Mouse (Mus musculus): Measurements from ENCODE around the gene Wdr90. TPM values are rescaled to one million over a fixed set of nuclear protein-coding genes. Genes with fewer than 3 reads are reported as not detected.
"Not testable (repeated sequence)": the region's sequence is repeated elsewhere in the genome, so short reads cannot be mapped to it uniquely, and the experiment has no call there.

Wdr90 gene
- polyA plus RNA-seq, 1 experiment from 2014 or later = 19.9 TPM

GRCm38 (mm10) chr17:25875171-25876136 is 14.2 kb upstream of the Wdr90 start:
- Histone ChIP-seq H3K4me3 (peak overlapping the region; percentile 64), H3K4me1 (replicated peaks) (peaks cover 34% of the 10 kb centered on the region), H3K9ac (peak overlapping the region; percentile 85), H3K27me3 (no peaks in the 10 kb centered on the region), H3K4me2 (peak overlapping the region; percentile 90), H3K9me3 (no peaks in the 10 kb centered on the region), H3K36me3 (0 out of 2 replicates have a peak, but pooled peaks cover 3% of the 10 kb centered on the region), H3K27ac (replicated peaks) (peak overlapping the region; percentile 95)
- peak; percentile 89 for ATAC-seq (ENCODE audit: low FRiP score, low read depth)
- WGBS = under 1% methylated on average over 59 of the region's 59 CpGs

GRCm38 (mm10) chr17:25874721-25875170 is 13.4 kb upstream of the Wdr90 start, which contains the start of gene Mettl26:
Mettl26 (plus strand) TSS chr17:25875074.
- Histone ChIP-seq H3K4me1 (replicated peaks) (peaks cover 27% of the 10 kb centered on the region), H3K27me3 (no peaks in the 10 kb centered on the region), H3K9ac (peak within 1 kb of the TSS; percentile 85), H3K36me3 (0 out of 2 replicates have a peak, but pooled peaks cover 3% of the 10 kb centered on the region), H3K9me3 (no peaks in the 10 kb centered on the region), H3K27ac (replicated peaks) (peak within 1 kb of the TSS; percentile 95), H3K4me2 (peak within 1 kb of the TSS; percentile 90), H3K4me3 (peak within 1 kb of the TSS; percentile 64)
- WGBS = under 1% methylated on average over 25 of the region's 25 CpGs
- peak; percentile 67 for ATAC-seq (ENCODE audit: low FRiP score, low read depth)

GRCm38 (mm10) chr17:25874148-25874720 is 12.9 kb upstream of the Wdr90 start:
- 6% methylated on average over 14 of the region's 14 CpGs for WGBS
- ATAC-seq (ENCODE audit: low FRiP score, low read depth) = peak; percentile 15; the same call in 1 of the 2 replicates
- H3K9ac ChIP-seq = peak overlapping the region; percentile 61
- peak overlapping the region; percentile 90 for H3K4me2 ChIP-seq
- H3K4me1 ChIP-seq (replicated peaks) = peaks cover 26% of the 10 kb centered on the region
- 0 out of 2 replicates have a peak, but pooled peaks cover 3% of the 10 kb centered on the region for H3K36me3 ChIP-seq
- H3K27me3 ChIP-seq = no peaks in the 10 kb centered on the region
- H3K4me3 ChIP-seq = peak overlapping the region; percentile 64
- H3K9me3 ChIP-seq = no peaks in the 10 kb centered on the region
- peak overlapping the region; percentile 95 for H3K27ac ChIP-seq (replicated peaks)

- Histone ChIP-seq H3K27me3 (no peaks in the 10 kb centered on the region), H3K4me2 (peak overlapping the region; percentile 90), H3K27ac (replicated peaks) (peak overlapping the region; percentile 95), H3K4me1 (replicated peaks) (peaks cover 31% of the 10 kb centered on the region), H3K9ac (peak overlapping the region; percentile 61), H3K9me3 (no peaks in the 10 kb centered on the region), H3K36me3 (0 out of 2 replicates have a peak, but pooled peaks cover 3% of the 10 kb centered on the region), H3K4me3 (peak overlapping the region; percentile 64)
- 79% methylated on average over 11 of the region's 11 CpGs for WGBS
- no peak for ATAC-seq (ENCODE audit: low FRiP score, low read depth)
These were observed 12.3 kb upstream of the Wdr90 start for GRCm38 (mm10) chr17:25873405-25874147.

DNA sequence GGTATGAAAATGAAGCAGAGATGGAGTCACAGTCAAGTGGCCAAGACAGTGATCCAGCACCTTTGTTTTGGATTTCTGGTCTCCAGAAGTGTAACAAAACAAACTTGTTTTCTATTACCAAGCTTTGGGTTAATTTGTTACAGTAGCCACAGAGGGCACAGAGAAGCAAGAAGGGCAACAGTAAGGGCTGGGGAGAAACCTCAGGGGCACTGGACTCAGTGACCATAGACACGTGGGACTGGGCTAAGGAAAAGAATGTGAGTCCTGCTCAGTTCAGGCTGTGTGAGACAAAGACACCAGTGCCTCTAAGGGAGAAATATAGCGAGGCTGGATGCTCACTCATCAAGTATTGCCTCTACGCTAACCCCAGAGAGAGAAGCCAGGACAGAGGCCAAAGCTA is 11.4 kb upstream of the Wdr90 start:
- no peaks in the 10 kb centered on the region for H3K27me3 ChIP-seq
- no peak overlapping the region for H3K27ac ChIP-seq (replicated peaks)
- no peaks in the 10 kb centered on the region for H3K9me3 ChIP-seq
- H3K4me2 ChIP-seq = no peak overlapping the region
- 91% methylated on average over 3 of the region's 3 CpGs for WGBS
- no peak for ATAC-seq (ENCODE audit: low FRiP score, low read depth)
- H3K9ac ChIP-seq = no peak overlapping the region
- H3K4me1 ChIP-seq (replicated peaks) = peaks cover 35% of the 10 kb centered on the region
- 0 out of 2 replicates have a peak, but pooled peaks cover under 1% of the 10 kb centered on the region for H3K36me3 ChIP-seq
- H3K4me3 ChIP-seq = no peak overlapping the region

DNA sequence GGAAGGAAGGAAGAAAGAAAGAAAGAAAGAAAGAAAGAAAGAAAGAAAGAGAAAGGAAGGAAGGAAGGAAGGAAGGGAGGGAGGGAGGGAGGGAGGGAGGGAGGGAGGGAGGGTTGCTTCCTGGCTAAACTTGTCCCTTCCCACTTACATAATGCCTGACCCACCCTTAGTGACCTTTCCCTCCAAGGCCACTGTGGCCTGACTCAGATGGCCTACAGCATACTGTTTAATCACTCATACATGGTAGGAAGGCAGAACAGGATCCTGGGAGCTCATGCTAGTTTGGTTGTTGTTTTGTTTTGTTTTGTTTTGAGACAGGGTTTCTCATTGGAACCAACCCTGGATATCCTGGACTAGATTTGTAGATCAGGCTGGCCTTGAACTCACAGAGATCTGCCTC is 10.3 kb upstream of the Wdr90 start:
- not testable (repeated sequence) for H3K4me3 ChIP-seq; H3K36me3 ChIP-seq; H3K4me2 ChIP-seq; H3K27ac ChIP-seq (replicated peaks); H3K27me3 ChIP-seq; H3K9me3 ChIP-seq; ATAC-seq (ENCODE audit: low FRiP score, low read depth); H3K9ac ChIP-seq
- peaks cover 35% of the 10 kb centered on the region for H3K4me1 ChIP-seq (replicated peaks)

GRCm38 (mm10) chr17:25869954-25870353 is 8.7 kb upstream of the Wdr90 start:
- Histone ChIP-seq H3K27me3 (no peaks in the 10 kb centered on the region), H3K27ac (replicated peaks) (no peak overlapping the region), H3K36me3 (no peaks in the 10 kb centered on the region), H3K9me3 (no peaks in the 10 kb centered on the region), H3K9ac (no peak overlapping the region), H3K4me2 (no peak overlapping the region), H3K4me1 (replicated peaks) (peaks cover 28% of the 10 kb centered on the region), H3K4me3 (no peak overlapping the region)
- WGBS = 90% methylated on average over 2 of the region's 2 CpGs
- ATAC-seq (ENCODE audit: low FRiP score, low read depth) = no peak

GRCm38 (mm10) chr17:25869498-25869897 is 8.2 kb upstream of the Wdr90 start:
- no peak overlapping the region for H3K4me2 ChIP-seq
- no peaks in the 10 kb centered on the region for H3K9me3 ChIP-seq
- no peaks in the 10 kb centered on the region for H3K36me3 ChIP-seq
- H3K27me3 ChIP-seq = no peaks in the 10 kb centered on the region
- no peak overlapping the region for H3K9ac ChIP-seq
- H3K4me1 ChIP-seq (replicated peaks) = peaks cover 28% of the 10 kb centered on the region
- 92% methylated on average over 8 of the region's 8 CpGs for WGBS
- no peak overlapping the region for H3K4me3 ChIP-seq
- H3K27ac ChIP-seq (replicated peaks) = no peak overlapping the region
- ATAC-seq (ENCODE audit: low FRiP score, low read depth) = no peak

GRCm38 (mm10) chr17:25868601-25869191 is 7.4 kb upstream of the Wdr90 start, which contains the start of gene Mcrip2:
Mcrip2 (minus strand) TSS chr17:25868764.
- H3K4me3 ChIP-seq = peak within 1 kb of the TSS; percentile 71
- under 1% methylated on average over 24 of the region's 24 CpGs for WGBS
- H3K9me3 ChIP-seq = no peaks in the 10 kb centered on the region
- H3K36me3 ChIP-seq = no peaks in the 10 kb centered on the region
- H3K9ac ChIP-seq = peak within 1 kb of the TSS; percentile 72
- peaks cover 22% of the 10 kb centered on the region for H3K4me1 ChIP-seq (replicated peaks)
- H3K4me2 ChIP-seq = peak within 1 kb of the TSS; percentile 95
- H3K27ac ChIP-seq (replicated peaks) = peak within 1 kb of the TSS; percentile 75
- peak; percentile 82 for ATAC-seq (ENCODE audit: low FRiP score, low read depth)
- H3K27me3 ChIP-seq = no peaks in the 10 kb centered on the region

DNA sequence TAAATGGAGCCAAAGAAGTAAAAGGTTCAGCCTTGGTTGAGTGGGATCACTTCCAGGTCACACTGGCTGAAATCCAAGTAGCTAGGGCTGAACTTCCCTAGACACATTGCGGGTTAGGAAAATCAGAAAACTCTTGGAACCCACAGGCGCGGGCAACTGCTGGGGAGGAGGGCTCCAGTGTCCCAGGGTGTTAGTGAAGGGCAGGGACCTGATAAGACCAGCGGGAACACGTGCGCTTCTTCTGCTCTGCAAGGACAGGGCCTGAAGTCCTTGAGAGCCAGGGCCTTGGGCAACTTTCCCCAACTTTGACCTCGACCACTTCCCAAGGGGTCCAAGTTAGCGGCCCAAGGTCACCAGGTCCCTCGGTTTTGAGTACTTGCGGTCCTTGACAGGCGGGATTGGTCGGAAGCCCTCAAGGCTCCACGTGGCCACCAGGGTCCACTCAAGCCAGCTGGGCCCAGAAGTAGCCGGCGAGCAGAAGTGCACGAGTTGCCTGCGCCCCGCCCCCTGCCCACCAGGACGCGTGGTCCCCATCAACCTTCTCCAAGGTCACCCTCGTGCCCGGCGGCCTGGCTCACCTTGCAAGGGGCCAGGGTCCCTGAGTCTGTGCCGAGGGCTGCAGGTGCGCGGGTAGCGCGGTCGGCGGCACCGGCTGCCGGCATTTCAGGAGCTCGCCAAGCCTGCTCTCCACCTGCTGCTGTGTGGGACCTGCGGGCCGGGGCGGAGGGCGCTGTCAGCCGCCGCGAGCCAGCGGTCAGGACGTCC is 6.7 kb upstream of the Wdr90 start:
- H3K4me2 ChIP-seq = peak overlapping the region; percentile 95
- H3K27ac ChIP-seq (replicated peaks) = peak overlapping the region; percentile 75
- H3K4me3 ChIP-seq = peak overlapping the region; percentile 71
- H3K9ac ChIP-seq = peak overlapping the region; percentile 72
- no peaks in the 10 kb centered on the region for H3K27me3 ChIP-seq
- no peaks in the 10 kb centered on the region for H3K9me3 ChIP-seq
- no peaks in the 10 kb centered on the region for H3K36me3 ChIP-seq
- H3K4me1 ChIP-seq (replicated peaks) = peaks cover 22% of the 10 kb centered on the region
- 2% methylated on average over 42 of the region's 42 CpGs for WGBS
- ATAC-seq (ENCODE audit: low FRiP score, low read depth) = peak; percentile 40; the same call in 1 of the 2 replicates

DNA sequence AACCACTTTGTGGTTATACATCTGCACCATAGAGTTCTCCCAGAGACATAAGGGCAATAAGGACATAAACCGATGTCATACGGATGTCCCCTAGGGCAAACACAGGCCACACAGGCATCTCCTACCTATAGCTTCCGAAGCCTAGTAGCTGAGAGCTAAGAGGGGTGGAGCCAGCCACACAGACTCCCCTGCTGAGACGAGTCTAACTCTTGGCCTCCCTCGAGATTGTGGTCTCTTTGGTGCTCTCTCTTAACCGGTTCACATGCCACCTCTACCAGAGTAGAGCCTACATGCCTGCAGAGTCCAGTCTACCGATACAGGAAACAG is 6.2 kb upstream of the Wdr90 start:
- no peak for ATAC-seq (ENCODE audit: low FRiP score, low read depth)
- H3K36me3 ChIP-seq = no peaks in the 10 kb centered on the region
- 16% methylated on average over 7 of the region's 7 CpGs for WGBS

More for the DNA sequence above, 6.2 kb upstream of the Wdr90 start:
- Histone ChIP-seq H3K27ac (replicated peaks) (no peak overlapping the region), H3K4me2 (peak overlapping the region; percentile 95), H3K4me1 (replicated peaks) (peaks cover 22% of the 10 kb centered on the region), H3K9me3 (no peaks in the 10 kb centered on the region), H3K9ac (peak overlapping the region; percentile 19; the same call in 1 of the 2 replicates), H3K4me3 (peak overlapping the region; percentile 71), H3K27me3 (no peaks in the 10 kb centered on the region)
